Mouse (Mus musculus) MEL (cell line): Measurements from ENCODE around the gene Usp37. TPM values are rescaled to one million over a fixed set of nuclear protein-coding genes. Genes with fewer than 3 reads are reported as not detected.

ENCODE experiments used
- DNase-seq: peaks from one replicate; pipeline ENCODE4 v3.0.0; 2011; ENCODE audit warnings: low read depth, low spot score
- H3K27ac ChIP-seq: 2 replicates; pipeline ENCODE4 v1.5.1; 2012; ENCODE audit warnings: low read depth, mild to moderate bottlenecking, control low read depth, low read length, moderate library complexity; ENCODE audit not compliant: control insufficient read depth
- H3K27me3 ChIP-seq, 2 experiments: fragments of 150-350 bp in 1 of 2; sonication (generic) in 1 of 2; 2 replicates each; pipeline ENCODE4 v1.6.1; 2012; ENCODE audit warnings: low read length in 2 of 2, mild to moderate bottlenecking in 2 of 2, improper control_type of control experiment in 1 of 2, moderate library complexity in 1 of 2; ENCODE audit not compliant: insufficient read depth in 2 of 2, control insufficient read depth in 1 of 2
- H3K36me3 ChIP-seq, 2 experiments: 2 replicates each; pipeline ENCODE4 v1.6.1; 2012 to 2014; ENCODE audit warnings: low read length in 2 of 2, improper control_type of control experiment in 1 of 2, inconsistent platforms in 1 of 2, mild to moderate bottlenecking in 1 of 2; ENCODE audit not compliant: insufficient read depth in 2 of 2, control insufficient read depth in 1 of 2
- H3K4me1 ChIP-seq, 2 experiments: fragments of 150-350 bp in 1 of 2; sonication (generic) in 1 of 2; 2 replicates each; pipeline ENCODE4 v1.6.1; 2012; ENCODE audit warnings: low read length in 2 of 2, improper control_type of control experiment in 1 of 2, mild to moderate bottlenecking in 1 of 2; ENCODE audit not compliant: insufficient read depth in 2 of 2, control insufficient read depth in 1 of 2
- H3K4me3 ChIP-seq, 2 experiments: fragments of 150-350 bp in 1 of 2; sonication (generic) in 1 of 2; 2 replicates each; pipeline ENCODE4 v1.5.1; 2012; ENCODE audit warnings: low read depth in 2 of 2, low read length in 2 of 2, mild to moderate bottlenecking in 2 of 2, moderate library complexity in 2 of 2, control low read depth in 1 of 2, improper control_type of control experiment in 1 of 2; ENCODE audit not compliant: control insufficient read depth in 1 of 2, insufficient read depth in 1 of 2
- H3K79me2 ChIP-seq: 2 replicates; pipeline ENCODE4 v1.6.1; 2012; ENCODE audit warnings: mild to moderate bottlenecking, low read length, moderate library complexity; ENCODE audit not compliant: control insufficient read depth, poor library complexity, insufficient read depth
- H3K9ac ChIP-seq: 2 replicates; pipeline ENCODE4 v1.6.1; 2012; ENCODE audit warnings: low read depth, mild to moderate bottlenecking, control low read depth, low read length, moderate library complexity; ENCODE audit not compliant: control insufficient read depth, poor library complexity, severe bottlenecking
- H3K9me3 ChIP-seq: fragments of 150-350 bp; sonication (generic); replicated peaks from 2 replicates; pipeline ENCODE4 v1.6.1; 2012; ENCODE audit warnings: mild to moderate bottlenecking, low read length, improper control_type of control experiment, moderate library complexity; ENCODE audit not compliant: insufficient read depth
- BHLHE40 ChIP-seq: IDR thresholded peaks from 2 replicates; pipeline ENCODE4 v1.6.1; 2012; ENCODE audit warnings: low read depth, mild to moderate bottlenecking, inconsistent platforms, low read length, improper control_type of control experiment, borderline replicate concordance
- CHD1 ChIP-seq: IDR thresholded peaks from 2 replicates; pipeline ENCODE4 v1.6.1; 2012; ENCODE audit warnings: low read depth, mild to moderate bottlenecking, inconsistent platforms, low read length, improper control_type of control experiment
- CHD2 ChIP-seq: IDR thresholded peaks from 2 replicates; pipeline ENCODE4 v1.6.1; 2011; ENCODE audit warnings: low read length, improper control_type of control experiment
- CTCF ChIP-seq, 3 experiments: IDR thresholded peaks in 2 of 3; conservative IDR thresholded peaks in 1 of 3; 2 replicates each; pipeline ENCODE4 v1.5.1; 2011 to 2012; ENCODE audit warnings: low read length in 3 of 3, low read depth in 2 of 3, mild to moderate bottlenecking in 2 of 3, improper control_type of control experiment in 1 of 3, inconsistent platforms in 1 of 3, mixed read lengths in 1 of 3, moderate library complexity in 1 of 3; ENCODE audit not compliant: control insufficient read depth in 1 of 3, insufficient read depth in 1 of 3, poor library complexity in 1 of 3, severe bottlenecking in 1 of 3
- EP300 ChIP-seq, 2 experiments: IDR thresholded peaks; 2 replicates each; pipeline ENCODE4 v1.6.1; 2011; ENCODE audit warnings: improper control_type of control experiment in 2 of 2, low read length in 2 of 2, low read depth in 1 of 2, mild to moderate bottlenecking in 1 of 2
- ETS1 ChIP-seq: IDR thresholded peaks from 2 replicates; pipeline ENCODE4 v1.6.1; 2012; ENCODE audit warnings: low read depth, mild to moderate bottlenecking, inconsistent platforms, low read length, improper control_type of control experiment, moderate library complexity
- GABPA ChIP-seq: IDR thresholded peaks from 2 replicates; pipeline ENCODE4 v1.6.1; 2012; ENCODE audit warnings: low read depth, mild to moderate bottlenecking, inconsistent platforms, low read length, improper control_type of control experiment, moderate library complexity
- GATA1 ChIP-seq: IDR thresholded peaks from 2 replicates; pipeline ENCODE4 v1.6.1; 2011; ENCODE audit warnings: low read depth, low read length, improper control_type of control experiment
- HCFC1 ChIP-seq: IDR thresholded peaks from 2 replicates; pipeline ENCODE4 v1.6.1; 2012; ENCODE audit warnings: low read depth, mild to moderate bottlenecking, inconsistent platforms, low read length, improper control_type of control experiment, moderate library complexity
- JUND ChIP-seq: IDR thresholded peaks from 2 replicates; pipeline ENCODE4 v1.6.1; 2011; ENCODE audit warnings: low read depth, mild to moderate bottlenecking, improper control_type of control experiment, low read length
- KAT2A ChIP-seq: conservative IDR thresholded peaks from 2 replicates; pipeline ENCODE4 v1.6.1; 2012; ENCODE audit warnings: low read depth, low read length, improper control_type of control experiment, inconsistent platforms
- MAFK ChIP-seq: IDR thresholded peaks from 2 replicates; pipeline ENCODE4 v1.6.1; 2011; ENCODE audit warnings: low read depth, mild to moderate bottlenecking, low read length, improper control_type of control experiment, borderline replicate concordance
- MAX ChIP-seq: IDR thresholded peaks from 2 replicates; pipeline ENCODE4 v1.6.1; 2011; ENCODE audit warnings: low read length, improper control_type of control experiment
- MAZ ChIP-seq: IDR thresholded peaks from 2 replicates; pipeline ENCODE4 v1.6.1; 2012; ENCODE audit warnings: low read depth, mild to moderate bottlenecking, inconsistent platforms, low read length, improper control_type of control experiment
- MXI1 ChIP-seq: IDR thresholded peaks from 2 replicates; pipeline ENCODE4 v1.6.1; 2011; ENCODE audit warnings: mild to moderate bottlenecking, low read depth, low read length, improper control_type of control experiment
- MYB ChIP-seq: IDR thresholded peaks from 2 replicates; pipeline ENCODE4 v1.6.1; 2011; ENCODE audit warnings: mild to moderate bottlenecking, low read depth, low read length, improper control_type of control experiment
- MYC ChIP-seq: IDR thresholded peaks from 2 replicates; pipeline ENCODE4 v1.6.1; 2011; ENCODE audit warnings: low read depth, mild to moderate bottlenecking, low read length, improper control_type of control experiment, moderate library complexity
- NRF1 ChIP-seq: IDR thresholded peaks from 2 replicates; pipeline ENCODE4 v1.6.1; 2014; ENCODE audit warnings: low read depth, mild to moderate bottlenecking, inconsistent platforms, low read length, improper control_type of control experiment, moderate library complexity; ENCODE audit not compliant: poor library complexity, insufficient read depth, severe bottlenecking
- RAD21 ChIP-seq: IDR thresholded peaks from 2 replicates; pipeline ENCODE4 v1.6.1; 2011; ENCODE audit warnings: mild to moderate bottlenecking, low read depth, low read length, improper control_type of control experiment
- RCOR1 ChIP-seq: IDR thresholded peaks from 2 replicates; pipeline ENCODE4 v1.6.1; 2012; ENCODE audit warnings: low read depth, mild to moderate bottlenecking, inconsistent platforms, low read length, improper control_type of control experiment
- SIN3A ChIP-seq: IDR thresholded peaks from 2 replicates; pipeline ENCODE4 v1.6.1; 2012; ENCODE audit warnings: low read length, improper control_type of control experiment, inconsistent platforms
- SMC3 ChIP-seq: IDR thresholded peaks from 2 replicates; pipeline ENCODE4 v1.6.1; 2011; ENCODE audit warnings: low read depth, low read length, improper control_type of control experiment
- TAL1 ChIP-seq: IDR thresholded peaks from 2 replicates; pipeline ENCODE4 v1.6.1; 2012; ENCODE audit warnings: mild to moderate bottlenecking, inconsistent platforms, low read length, moderate library complexity, mixed read lengths
- TBP ChIP-seq: IDR thresholded peaks from 2 replicates; pipeline ENCODE4 v1.8.0; 2011; ENCODE audit warnings: low read depth, low read length, improper control_type of control experiment
- UBTF ChIP-seq: IDR thresholded peaks from 2 replicates; pipeline ENCODE4 v1.6.1; 2012; ENCODE audit warnings: low read depth, mild to moderate bottlenecking, inconsistent platforms, low read length, improper control_type of control experiment, moderate library complexity, borderline replicate concordance; ENCODE audit not compliant: insufficient read depth
- USF1 ChIP-seq: IDR thresholded peaks from 2 replicates; pipeline ENCODE4 v1.6.1; 2014; ENCODE audit warnings: low read depth, mild to moderate bottlenecking, inconsistent platforms, low read length, improper control_type of control experiment, moderate library complexity
- USF2 ChIP-seq, 2 experiments: IDR thresholded peaks; 2 replicates each; pipeline ENCODE4 v1.6.1; 2011 to 2012; ENCODE audit warnings: improper control_type of control experiment in 2 of 2, low read length in 2 of 2, borderline replicate concordance in 1 of 2, inconsistent platforms in 1 of 2, low read depth in 1 of 2, mild to moderate bottlenecking in 1 of 2; ENCODE audit not compliant: insufficient read depth in 1 of 2
- ZC3H11A ChIP-seq: IDR thresholded peaks from 2 replicates; pipeline ENCODE4 v1.6.1; 2012; ENCODE audit warnings: low read depth, mild to moderate bottlenecking, inconsistent platforms, low read length, improper control_type of control experiment
- ZKSCAN1 ChIP-seq: IDR thresholded peaks from 2 replicates; pipeline ENCODE4 v1.6.1; 2012; ENCODE audit warnings: low read depth, mild to moderate bottlenecking, inconsistent platforms, low read length, improper control_type of control experiment, moderate library complexity
- ZMIZ1 ChIP-seq: IDR thresholded peaks from 2 replicates; pipeline ENCODE4 v1.6.1; 2012; ENCODE audit warnings: low read depth, mild to moderate bottlenecking, inconsistent platforms, low read length, improper control_type of control experiment, moderate library complexity
- polyA plus RNA-seq, 2 experiments: library from polyadenylated mRNA; stranded (reverse) in 1 of 2; unstranded in 1 of 2; fragments of >175 nt in 1 of 2; fragments of >200 nt in 1 of 2; gene quantifications; 2 replicates each; pipeline versions ENCODE4 v1.2.1 to v1.2.4; 2012; ENCODE audit warnings: low replicate concordance in 2 of 2, low read depth in 1 of 2; ENCODE audit not compliant: insufficient read length in 2 of 2, insufficient read depth in 1 of 2, missing spikeins in 1 of 2
- total RNA-seq: library from RNA; depleted of rRNA; stranded (reverse); fragments of 300-350 nt; gene quantifications from 2 replicates; pipeline ENCODE4 v1.2.3, GENCODE M21; 2012

The Usp37 gene
- total and polyA plus RNA-seq, 3 experiments, result 17.8 to 77.6 (median 24.0) TPM

DNA sequence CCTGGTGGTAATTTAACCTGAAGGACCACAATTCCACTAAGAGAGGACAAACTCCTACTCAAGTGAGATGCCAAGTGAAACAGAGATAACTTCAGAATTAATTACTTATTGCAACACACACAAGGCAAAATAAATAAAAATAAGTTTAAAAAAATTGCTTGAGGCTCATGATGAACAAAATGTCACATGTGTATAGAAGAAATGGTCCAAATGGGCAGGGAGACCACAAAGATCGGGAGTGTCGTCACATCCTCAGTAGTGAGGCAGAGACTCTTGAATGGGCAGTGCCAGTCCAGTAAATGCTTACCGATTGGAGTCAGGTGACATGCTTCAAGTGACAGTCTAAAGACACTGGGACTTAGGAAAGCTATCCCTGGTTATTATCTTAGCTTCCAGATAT, 143.6 kb downstream of the Usp37 start:
- no peak for DNase-seq
- peak overlapping the region; percentile 41 for H3K9ac ChIP-seq
- peaks cover 0 to 22% of the 10 kb centered on the region in 2 experiments; a peak in 2 of 4 replicates for H3K4me1 ChIP-seq
- H3K4me3 ChIP-seq, result peak overlapping the region; percentile 33 to 54; a peak in 2 of 4 replicates
- no peaks in the 10 kb centered on the region for H3K9me3 ChIP-seq
- H3K79me2 ChIP-seq, result no peaks in the 10 kb centered on the region; the same call in 1 of the 2 replicates
- H3K27ac ChIP-seq, result peak overlapping the region; percentile 21; the same call in 1 of the 2 replicates
- peaks cover 0 to 21% of the 10 kb centered on the region in 2 experiments; a peak in 2 of 4 replicates for H3K36me3 ChIP-seq
- no peaks in the 10 kb centered on the region for H3K27me3 ChIP-seq
- no peak for TF ChIP-seq TBP
- no peak for TF ChIP-seq ZMIZ1
- no peak for TF ChIP-seq NRF1
- no peak for TF ChIP-seq MAX
- no peak for TF ChIP-seq CTCF (IDR thresholded peaks at IDR 0.05 in 2 of 3, conservative IDR thresholded peaks at IDR 0.05 in 1 of 3; ENCODE audit: control insufficient read depth in 1 of 3, insufficient read depth in 1 of 3, low read depth in 2 of 3, low read length in 3 of 3, poor library complexity in 1 of 3, severe bottlenecking in 1 of 3)
- TF ChIP-seq GABPA, result no peak
- TF ChIP-seq ETS1, result no peak
- TF ChIP-seq USF1, result no peak
- TF ChIP-seq ZKSCAN1, result no peak
- no peak for TF ChIP-seq BHLHE40
- no peak for TF ChIP-seq EP300 (IDR thresholded peaks at IDR 0.05; ENCODE audit: low read depth in 1 of 2, low read length in 2 of 2)
- no peak for TF ChIP-seq CHD2
- no peak for TF ChIP-seq MXI1
- TF ChIP-seq UBTF, result no peak
- no peak for TF ChIP-seq MYB
- no peak for TF ChIP-seq ZC3H11A

DNA sequence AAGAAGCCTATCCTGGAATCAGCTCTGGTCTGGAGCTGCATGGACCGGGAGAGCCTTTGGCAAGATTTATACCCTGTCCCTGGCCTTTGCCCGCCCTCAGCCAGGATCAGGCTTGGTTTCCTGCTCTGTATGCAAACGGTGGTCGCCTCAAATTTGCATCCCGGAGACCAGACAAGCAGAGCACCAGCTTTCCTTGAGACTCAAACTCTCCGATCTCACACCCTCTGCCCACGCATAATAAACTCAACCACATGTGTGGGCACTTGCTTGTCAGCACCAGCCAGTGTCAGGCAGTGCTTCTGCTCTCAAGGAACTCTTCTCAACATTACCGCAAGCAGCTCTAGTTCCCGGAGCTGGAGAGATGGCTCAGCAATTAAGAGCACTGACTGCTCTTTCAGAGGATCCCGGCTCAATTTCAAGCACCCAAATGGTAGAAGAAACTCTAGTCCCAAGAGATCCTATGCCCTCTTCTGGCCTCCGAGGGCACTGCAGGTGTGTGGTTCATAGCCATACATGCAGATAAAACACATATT, 146.1 kb downstream of the Usp37 start:
- peak; percentile 92 for DNase-seq
- H3K79me2 ChIP-seq, result peaks cover under 1% of the 10 kb centered on the region; the same call in 1 of the 2 replicates
- peaks cover 0 to 21% of the 10 kb centered on the region in 2 experiments; a peak in 2 of 4 replicates for H3K36me3 ChIP-seq
- peak overlapping the region; percentile 87 for H3K9ac ChIP-seq
- H3K9me3 ChIP-seq, result no peaks in the 10 kb centered on the region
- peaks cover 0 to 22% of the 10 kb centered on the region in 2 experiments; a peak in 2 of 4 replicates for H3K4me1 ChIP-seq
- H3K27ac ChIP-seq, result peak overlapping the region; percentile 96
- H3K27me3 ChIP-seq, result no peaks in the 10 kb centered on the region
- H3K4me3 ChIP-seq, result peak overlapping the region; percentile 31 to 71
- TF ChIP-seq SIN3A, result peak; percentile 66
- TF ChIP-seq RCOR1, result peak; percentile 60
- TF ChIP-seq MYC, result no peak; the same call in 1 of the 2 replicates
- TF ChIP-seq USF2 (IDR thresholded peaks at IDR 0.05; ENCODE audit: borderline replicate concordance in 1 of 2, insufficient read depth in 1 of 2, low read depth in 1 of 2, low read length in 2 of 2), result no peak
- TF ChIP-seq JUND, result no peak
- TF ChIP-seq GATA1, result no peak
- TF ChIP-seq CHD1, result no peak
- 0 out of 2 replicates have a peak, but pooled peaks have one; percentile 27 for TF ChIP-seq ZC3H11A
- TF ChIP-seq MAX, result no peak; the same call in none of the 2 replicates
- TF ChIP-seq HCFC1, result peak; percentile 52; the same call in 1 of the 2 replicates
- peak; percentile 35; the same call in 1 of the 2 replicates for TF ChIP-seq MAFK
- TF ChIP-seq MAZ, result peak; percentile 49; the same call in 1 of the 2 replicates
- TF ChIP-seq CTCF (IDR thresholded peaks at IDR 0.05 in 2 of 3, conservative IDR thresholded peaks at IDR 0.05 in 1 of 3; ENCODE audit: control insufficient read depth in 1 of 3, insufficient read depth in 1 of 3, low read depth in 2 of 3, low read length in 3 of 3, poor library complexity in 1 of 3, severe bottlenecking in 1 of 3), result peak; percentile 64 to 78 (median 70)
- TF ChIP-seq RAD21, result peak; percentile 47
- peak; percentile 9 to 51; a peak in 1 of 4 replicates for TF ChIP-seq EP300 (IDR thresholded peaks at IDR 0.05; ENCODE audit: low read depth in 1 of 2, low read length in 2 of 2)
- no peak for TF ChIP-seq USF1
- no peak for TF ChIP-seq TAL1
- peak; percentile 57 for TF ChIP-seq SMC3
- TF ChIP-seq TBP, result 0 out of 2 replicates have a peak, but pooled peaks have one; percentile 5
- no peak for TF ChIP-seq KAT2A
